Mouse (Mus musculus) testis, adult 2 months (tissue): Measurements from ENCODE around the gene Vti1a. TPM values are rescaled to one million over a fixed set of nuclear protein-coding genes. Genes with fewer than 3 reads are reported as not detected.

Experiments used
- H3K27ac ChIP-seq: fragments of 200-500 bp; 2 replicates; pipeline ENCODE4 v1.5.1; 2012; ENCODE audit warnings: low read depth, low read length; ENCODE audit not compliant: control insufficient read depth, insufficient read depth
- H3K27me3 ChIP-seq: fragments of 200-500 bp; 2 replicates; pipeline ENCODE4 v1.6.1; 2012; ENCODE audit warnings: mild to moderate bottlenecking, low read length, moderate library complexity; ENCODE audit not compliant: control insufficient read depth, insufficient read depth
- H3K36me3 ChIP-seq: fragments of 200-500 bp; 2 replicates; pipeline ENCODE4 v1.6.1; 2012; ENCODE audit warnings: mild to moderate bottlenecking, low read length; ENCODE audit not compliant: control insufficient read depth, insufficient read depth
- H3K4me1 ChIP-seq: fragments of 200-500 bp; 2 replicates; pipeline ENCODE4 v1.6.1; 2012; ENCODE audit warnings: low read length; ENCODE audit not compliant: control insufficient read depth, insufficient read depth
- H3K4me3 ChIP-seq: fragments of 200-500 bp; 2 replicates; pipeline ENCODE4 v1.5.1; 2012; ENCODE audit warnings: low read depth, mild to moderate bottlenecking, low read length, moderate library complexity, mixed read lengths; ENCODE audit not compliant: control insufficient read depth
- CTCF ChIP-seq: fragments of 200-500 bp; IDR thresholded peaks from 2 replicates; pipeline ENCODE4 v1.5.1; 2012; ENCODE audit warnings: low read depth, mild to moderate bottlenecking, inconsistent platforms, low read length, moderate library complexity; ENCODE audit not compliant: control insufficient read depth, insufficient read depth, insufficient replicate concordance
- POLR2A ChIP-seq: fragments of 200-500 bp; IDR thresholded peaks from 2 replicates; pipeline ENCODE4 v1.6.1; 2012; ENCODE audit warnings: low read depth, mild to moderate bottlenecking, inconsistent platforms, low read length, moderate library complexity; ENCODE audit not compliant: control insufficient read depth
- polyA plus RNA-seq: library from polyadenylated mRNA; depleted of rRNA; stranded (reverse); fragments of >200 nt; gene quantifications from 2 replicates; pipeline ENCODE4 v1.2.3, GENCODE M21; 2012

The Vti1a gene
- polyA plus RNA-seq, 1 experiment = 4.7 TPM

GRCm38 (mm10) chr19:55295075-55295474, 21.0 kb upstream of the Vti1a start:
- peaks cover 1% of the 10 kb centered on the region; the same call in 1 of the 2 replicates for H3K36me3 ChIP-seq
- no peak overlapping the region for H3K27ac ChIP-seq

GRCm38 (mm10) chr19:55295556-55295955, 20.5 kb upstream of the Vti1a start:
- H3K4me1 ChIP-seq = no peaks in the 10 kb centered on the region
- peaks cover 1% of the 10 kb centered on the region; the same call in 1 of the 2 replicates for H3K36me3 ChIP-seq
- TF ChIP-seq POLR2A (no peak), CTCF (no peak)

More at GRCm38 (mm10) chr19:55295075-55295474, 21.0 kb upstream of the Vti1a start:
- H3K27me3 ChIP-seq = no peaks in the 10 kb centered on the region
- TF ChIP-seq CTCF (no peak), POLR2A (no peak)
- H3K4me3 ChIP-seq = no peak overlapping the region
- no peaks in the 10 kb centered on the region for H3K4me1 ChIP-seq

GRCm38 (mm10) chr19:55296301-55296700, 19.8 kb upstream of the Vti1a start:
- Histone ChIP-seq H3K4me3 (no peak overlapping the region), H3K36me3 (peaks cover 1% of the 10 kb centered on the region), H3K27ac (no peak overlapping the region), H3K4me1 (no peaks in the 10 kb centered on the region), H3K27me3 (no peaks in the 10 kb centered on the region)
- TF ChIP-seq CTCF = no peak
- TF ChIP-seq POLR2A = no peak

More at GRCm38 (mm10) chr19:55295556-55295955, 20.5 kb upstream of the Vti1a start:
- no peaks in the 10 kb centered on the region for H3K27me3 ChIP-seq
- H3K27ac ChIP-seq = no peak overlapping the region
- no peak overlapping the region for H3K4me3 ChIP-seq

GRCm38 (mm10) chr19:55297489-55297888, 18.6 kb upstream of the Vti1a start:
- Histone ChIP-seq H3K4me3 (no peak overlapping the region), H3K36me3 (peaks cover 1% of the 10 kb centered on the region), H3K27ac (no peak overlapping the region), H3K4me1 (no peaks in the 10 kb centered on the region), H3K27me3 (no peaks in the 10 kb centered on the region)
- TF ChIP-seq CTCF = no peak
- no peak for TF ChIP-seq POLR2A

GRCm38 (mm10) chr19:55297961-55298360, 18.1 kb upstream of the Vti1a start:
- TF ChIP-seq CTCF (no peak), POLR2A (no peak)
- no peaks in the 10 kb centered on the region for H3K27me3 ChIP-seq
- no peak overlapping the region for H3K27ac ChIP-seq
- H3K4me1 ChIP-seq = no peaks in the 10 kb centered on the region
- no peak overlapping the region for H3K4me3 ChIP-seq
- peaks cover 1% of the 10 kb centered on the region for H3K36me3 ChIP-seq

- no peak for TF ChIP-seq CTCF
- TF ChIP-seq POLR2A = no peak
- Histone ChIP-seq H3K4me3 (no peak overlapping the region), H3K27me3 (no peaks in the 10 kb centered on the region), H3K4me1 (no peaks in the 10 kb centered on the region), H3K36me3 (peaks cover 1% of the 10 kb centered on the region), H3K27ac (no peak overlapping the region)
These were observed 16.7 kb upstream of the Vti1a start for GRCm38 (mm10) chr19:55299378-55299777.

GRCm38 (mm10) chr19:55300525-55300924, 15.6 kb upstream of the Vti1a start:
- H3K4me1 ChIP-seq = no peaks in the 10 kb centered on the region
- peaks cover 1% of the 10 kb centered on the region for H3K36me3 ChIP-seq
- no peak overlapping the region for H3K4me3 ChIP-seq
- H3K27me3 ChIP-seq = no peaks in the 10 kb centered on the region
- H3K27ac ChIP-seq = no peak overlapping the region
- TF ChIP-seq CTCF = no peak
- no peak for TF ChIP-seq POLR2A

- H3K36me3 ChIP-seq = peaks cover 2% of the 10 kb centered on the region
- TF ChIP-seq CTCF (no peak), POLR2A (no peak)
- no peaks in the 10 kb centered on the region for H3K4me1 ChIP-seq
- H3K4me3 ChIP-seq = no peak overlapping the region
- H3K27ac ChIP-seq = no peak overlapping the region
- no peaks in the 10 kb centered on the region for H3K27me3 ChIP-seq
These were observed 11.1 kb upstream of the Vti1a start for GRCm38 (mm10) chr19:55305024-55305423.
